Mouse (Mus musculus) liver, embryonic 16.5 days (tissue): ENCODE data around the gene Map3k4. TPM values are rescaled to one million over a fixed set of nuclear protein-coding genes. Genes with fewer than 3 reads are reported as not detected.

Experiments used
- ATAC-seq: fragments of 200-750 bp; cut with Nextera tagmentation; 2 replicates; pipeline ENCODE4 v1.8.0; 2017; ENCODE audit warnings: low read depth, mild to moderate bottlenecking, moderate number of reproducible peaks, moderate library complexity
- H3K27ac ChIP-seq: fragments of 300-500 bp; sonication (generic); 2 replicates; pipeline ENCODE4 v1.5.1; 2014; ENCODE audit warnings: mild to moderate bottlenecking, low read length
- H3K27me3 ChIP-seq: fragments of 300-500 bp; sonication (generic); 2 replicates; pipeline ENCODE4 v1.6.1; 2014; ENCODE audit warnings: low read depth, low read length, mixed read lengths; ENCODE audit not compliant: control insufficient read depth, insufficient read depth
- H3K36me3 ChIP-seq: fragments of 300-500 bp; sonication (generic); 2 replicates; pipeline ENCODE4 v1.6.1; 2014; ENCODE audit warnings: mild to moderate bottlenecking; ENCODE audit not compliant: control insufficient read depth, insufficient read depth
- H3K4me1 ChIP-seq: fragments of 300-500 bp; sonication (generic); 2 replicates; pipeline ENCODE4 v1.6.1; 2014; ENCODE audit warnings: low read depth, low read length, mixed read lengths; ENCODE audit not compliant: control insufficient read depth
- H3K4me2 ChIP-seq: fragments of 300-500 bp; sonication (generic); 2 replicates; pipeline ENCODE4 v1.6.1; 2014; ENCODE audit warnings: low read depth, low read length, mixed read lengths
- H3K4me3 ChIP-seq: fragments of 300-500 bp; sonication (generic); 2 replicates; pipeline ENCODE4 v1.5.1; 2014; ENCODE audit warnings: low read depth, mild to moderate bottlenecking, low read length
- H3K9ac ChIP-seq: fragments of 300-500 bp; sonication (generic); 2 replicates; pipeline ENCODE4 v1.6.1; 2014; ENCODE audit warnings: low read depth, low read length
- H3K9me3 ChIP-seq: fragments of 300-500 bp; sonication (generic); replicated peaks from 2 replicates; pipeline ENCODE4 v1.6.1; 2016; ENCODE audit warnings: low read length; ENCODE audit not compliant: control insufficient read depth
- WGBS: fragments of 180-500 bp; shearing (Covaris S2); extraction: QIAGEN DNeasy Blood & Tissue Kit; methylation state at CpG from one replicate; pipeline ENCODE4 v1.1.7; 2014; ENCODE audit not compliant: insufficient replicate concordance; 5-methylcytosine and 5-hydroxymethylcytosine counted together
- polyA plus RNA-seq: library from polyadenylated mRNA; unstranded; fragments of >200 nt; fragmentation: Nextera tagmentation; extraction: Ambion mirVana; gene quantifications from 2 replicates; pipeline ENCODE4 v1.2.1, GENCODE M21; 2015

The Map3k4 gene
- polyA plus RNA-seq, 1 experiment from 2014 or later: 9.5 TPM

- no peaks in the 10 kb centered on the region for H3K4me1 ChIP-seq
- H3K4me2 ChIP-seq: no peak overlapping the region
- H3K27ac ChIP-seq: no peak overlapping the region
- no peak overlapping the region for H3K4me3 ChIP-seq
- H3K36me3 ChIP-seq: peaks cover 17% of the 10 kb centered on the region
- H3K27me3 ChIP-seq: no peaks in the 10 kb centered on the region
- ATAC-seq: no peak
- H3K9ac ChIP-seq: no peak overlapping the region
- 86% methylated on average over 11 of the region's 11 CpGs for WGBS
- H3K9me3 ChIP-seq: peaks cover 2% of the 10 kb centered on the region; the same call in 1 of the 2 replicates
These were observed 62.5 kb downstream of the Map3k4 start for GRCm38 (mm10) chr17:12256142-12256541.

GRCm38 (mm10) chr17:12250581-12250980 is 68.0 kb downstream of the Map3k4 start:
- Histone ChIP-seq H3K27me3 (no peaks in the 10 kb centered on the region), H3K9ac (no peak overlapping the region), H3K4me1 (no peaks in the 10 kb centered on the region), H3K27ac (no peak overlapping the region), H3K4me3 (no peak overlapping the region), H3K9me3 (peaks cover 2% of the 10 kb centered on the region; the same call in 1 of the 2 replicates), H3K4me2 (no peak overlapping the region), H3K36me3 (peaks cover 17% of the 10 kb centered on the region)
- no peak for ATAC-seq
- WGBS: 90% methylated on average over 9 of the region's 9 CpGs

GRCm38 (mm10) chr17:12249783-12250504 is 68.7 kb downstream of the Map3k4 start:
- H3K4me1 ChIP-seq: no peaks in the 10 kb centered on the region
- ATAC-seq: peak; percentile 21; the same call in 1 of the 2 replicates

GRCm38 (mm10) chr17:12240701-12241100 is 77.9 kb downstream of the Map3k4 start:
- no peak overlapping the region for H3K9ac ChIP-seq
- H3K4me1 ChIP-seq: no peaks in the 10 kb centered on the region
- no peaks in the 10 kb centered on the region; the same call in none of the 2 replicates for H3K36me3 ChIP-seq
- no peak overlapping the region for H3K4me3 ChIP-seq
- no peak overlapping the region for H3K27ac ChIP-seq
- no peak for ATAC-seq
- no peaks in the 10 kb centered on the region for H3K9me3 ChIP-seq
- WGBS: 84% methylated on average over 3 of the region's 3 CpGs
- no peaks in the 10 kb centered on the region for H3K27me3 ChIP-seq
- no peak overlapping the region for H3K4me2 ChIP-seq

More at GRCm38 (mm10) chr17:12249783-12250504, 68.7 kb downstream of the Map3k4 start:
- H3K36me3 ChIP-seq: peaks cover 16% of the 10 kb centered on the region
- H3K4me3 ChIP-seq: no peak overlapping the region
- H3K9ac ChIP-seq: no peak overlapping the region
- no peaks in the 10 kb centered on the region for H3K27me3 ChIP-seq
- peaks cover 2% of the 10 kb centered on the region; the same call in 1 of the 2 replicates for H3K9me3 ChIP-seq
- H3K4me2 ChIP-seq: no peak overlapping the region
- H3K27ac ChIP-seq: no peak overlapping the region
- WGBS: 81% methylated on average over 19 of the region's 19 CpGs

GRCm38 (mm10) chr17:12232724-12233123 is 85.9 kb downstream of the Map3k4 start:
- Histone ChIP-seq H3K27me3 (no peaks in the 10 kb centered on the region), H3K36me3 (no peaks in the 10 kb centered on the region; the same call in none of the 2 replicates), H3K9ac (no peak overlapping the region), H3K4me1 (no peaks in the 10 kb centered on the region), H3K4me3 (no peak overlapping the region), H3K4me2 (no peak overlapping the region), H3K27ac (no peak overlapping the region), H3K9me3 (no peaks in the 10 kb centered on the region)
- WGBS: 78% methylated on average over 6 of the region's 6 CpGs
- ATAC-seq: no peak

GRCm38 (mm10) chr17:12231087-12231486 is 87.5 kb downstream of the Map3k4 start:
- Histone ChIP-seq H3K4me3 (no peak overlapping the region), H3K4me1 (no peaks in the 10 kb centered on the region), H3K27ac (no peak overlapping the region), H3K9me3 (no peaks in the 10 kb centered on the region), H3K36me3 (no peaks in the 10 kb centered on the region; the same call in none of the 2 replicates), H3K4me2 (no peak overlapping the region), H3K9ac (no peak overlapping the region), H3K27me3 (no peaks in the 10 kb centered on the region)
- ATAC-seq: no peak
- WGBS: 76% methylated on average over 7 of the region's 7 CpGs

DNA sequence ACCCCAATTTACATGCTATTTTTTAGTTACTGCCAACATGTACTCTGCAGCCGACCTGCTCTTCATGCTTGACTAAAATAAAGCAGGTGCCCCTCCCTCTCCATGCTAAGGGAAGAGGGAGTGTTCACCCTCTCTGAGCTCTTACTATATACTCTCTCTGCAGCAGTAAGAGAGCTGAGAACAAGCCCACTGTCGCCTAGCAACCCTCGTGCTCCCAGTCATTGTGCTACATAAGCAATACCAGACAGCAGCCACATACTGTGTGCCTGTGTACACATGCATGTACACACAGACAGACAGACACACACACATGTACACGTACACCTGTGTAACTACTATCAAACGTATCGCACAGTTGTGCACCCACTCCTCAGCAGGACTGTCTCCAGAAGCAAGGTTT is 88.4 kb downstream of the Map3k4 start:
- WGBS: 81% methylated on average over 6 of the region's 6 CpGs

DNA sequence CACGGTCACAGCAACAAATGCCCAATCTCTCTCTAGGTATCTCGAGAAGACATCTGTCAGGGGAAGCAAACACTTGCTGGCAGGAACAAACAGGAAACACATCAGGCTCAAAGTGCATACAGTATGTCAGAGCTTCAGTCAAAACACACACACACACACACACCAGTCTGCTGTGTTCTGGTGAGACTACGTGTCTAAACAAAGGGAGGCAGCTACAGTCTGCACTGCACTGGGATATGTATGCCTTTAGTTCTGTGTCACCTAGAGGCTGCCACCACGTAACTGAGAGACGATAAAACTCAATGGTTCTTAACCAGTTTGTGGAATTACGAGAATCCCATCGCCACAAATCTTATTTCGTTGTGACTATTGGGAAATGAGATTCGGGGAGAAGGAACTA is 88.8 kb downstream of the Map3k4 start:
- H3K36me3 ChIP-seq: no peaks in the 10 kb centered on the region; the same call in none of the 2 replicates

More for the DNA sequence above, 88.4 kb downstream of the Map3k4 start:
- H3K27me3 ChIP-seq: no peaks in the 10 kb centered on the region
- no peak overlapping the region for H3K4me3 ChIP-seq
- no peaks in the 10 kb centered on the region for H3K4me1 ChIP-seq
- no peak overlapping the region for H3K4me2 ChIP-seq
- no peak overlapping the region for H3K9ac ChIP-seq
- no peak for ATAC-seq
- no peaks in the 10 kb centered on the region for H3K9me3 ChIP-seq
- no peaks in the 10 kb centered on the region; the same call in none of the 2 replicates for H3K36me3 ChIP-seq
- no peak overlapping the region for H3K27ac ChIP-seq

DNA sequence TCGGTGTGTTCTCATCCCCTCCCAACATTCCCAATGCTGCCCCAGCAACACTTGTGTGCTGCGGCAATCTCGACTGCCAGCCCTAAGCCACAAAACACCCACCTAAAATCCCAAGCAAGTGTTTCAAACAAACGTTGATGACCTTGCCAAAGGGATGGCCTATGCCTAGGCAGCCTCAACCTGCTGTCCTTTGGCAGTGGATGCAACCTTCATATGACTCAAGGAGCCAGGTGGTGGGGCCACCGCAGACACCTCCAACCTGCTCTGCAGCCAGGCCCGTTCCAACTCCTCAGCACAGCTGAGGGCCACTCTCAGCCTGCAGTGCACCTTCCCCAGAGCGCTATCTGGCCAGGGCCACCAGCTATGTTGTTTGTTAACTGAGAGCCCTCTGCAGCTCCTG is 90.1 kb downstream of the Map3k4 start:
- Histone ChIP-seq H3K4me2 (no peak overlapping the region), H3K4me3 (no peak overlapping the region), H3K27me3 (no peaks in the 10 kb centered on the region), H3K9me3 (no peaks in the 10 kb centered on the region), H3K4me1 (no peaks in the 10 kb centered on the region), H3K9ac (no peak overlapping the region), H3K27ac (no peak overlapping the region), H3K36me3 (no peaks in the 10 kb centered on the region; the same call in none of the 2 replicates)
- no peak for ATAC-seq
- WGBS: 83% methylated on average over 7 of the region's 7 CpGs

More for the DNA sequence above, 88.8 kb downstream of the Map3k4 start:
- Histone ChIP-seq H3K9me3 (no peaks in the 10 kb centered on the region), H3K9ac (no peak overlapping the region), H3K4me1 (no peaks in the 10 kb centered on the region), H3K27ac (no peak overlapping the region), H3K4me2 (no peak overlapping the region), H3K4me3 (no peak overlapping the region), H3K27me3 (no peaks in the 10 kb centered on the region)
- 76% methylated on average over 9 of the region's 9 CpGs for WGBS
- ATAC-seq: no peak
